Mouse (Mus musculus): ENCODE results near the gene Mip. TPM values are rescaled to one million over a fixed set of nuclear protein-coding genes. Genes with fewer than 3 reads are reported as not detected.

Gene Mip
- polyA plus RNA-seq, 2 experiments, result 0.17 to 0.88 TPM

- H3K4me1 ChIP-seq (ENCODE audit: control insufficient read depth, insufficient read depth, low read length), result no peaks in the 10 kb centered on the region
- ATAC-seq (ENCODE audit: low FRiP score, low read depth) (no peak), DNase-seq (ENCODE audit: low spot score) (no peak)
- WGBS, result 68% methylated on average over 6 of the region's 6 CpGs
- no peak overlapping the region for H3K4me2 ChIP-seq (replicated peaks; ENCODE audit: low read depth, low read length, severe bottlenecking)
- H3K27me3 ChIP-seq (ENCODE audit: control insufficient read depth, insufficient read depth, low read length), result no peaks in the 10 kb centered on the region
- no peak overlapping the region for H3K4me3 ChIP-seq (replicated peaks; ENCODE audit: low read length)
- no peak overlapping the region for H3K9ac ChIP-seq (ENCODE audit: low read depth, low read length, severe bottlenecking)
- no peaks in the 10 kb centered on the region for H3K9me3 ChIP-seq (ENCODE audit: control insufficient read depth, low read length)
- TF ChIP-seq POLR2A (IDR thresholded peaks at IDR 0.05; ENCODE audit: borderline replicate concordance, extremely low read depth, insufficient read depth, insufficient read length), result no peak
- peaks cover 51% of the 10 kb centered on the region for H3K36me3 ChIP-seq (ENCODE audit: control insufficient read depth, insufficient read depth, low read length)
- no peak overlapping the region for H3K27ac ChIP-seq (replicated peaks; ENCODE audit: low read depth, low read length)
Measured at GRCm38 (mm10) chr10:128278158-128278557, 52.5 kb downstream of the Mip start.

GRCm38 (mm10) chr10:128280943-128281342 lies 55.3 kb downstream of the Mip start:
- no peaks in the 10 kb centered on the region for H3K4me1 ChIP-seq (ENCODE audit: control insufficient read depth, insufficient read depth, low read length)
- no peaks in the 10 kb centered on the region for H3K27me3 ChIP-seq (ENCODE audit: control insufficient read depth, insufficient read depth, low read length)
- no peaks in the 10 kb centered on the region for H3K9me3 ChIP-seq (ENCODE audit: control insufficient read depth, low read length)
- H3K9ac ChIP-seq (ENCODE audit: low read depth, low read length, severe bottlenecking), result no peak overlapping the region
- WGBS, result 79% methylated on average over 6 of the region's 6 CpGs
- H3K4me2 ChIP-seq (replicated peaks; ENCODE audit: low read depth, low read length, severe bottlenecking), result no peak overlapping the region
- H3K4me3 ChIP-seq (replicated peaks; ENCODE audit: low read length), result no peak overlapping the region
- no peak for TF ChIP-seq POLR2A (IDR thresholded peaks at IDR 0.05; ENCODE audit: borderline replicate concordance, extremely low read depth, insufficient read depth, insufficient read length)
- ATAC-seq (ENCODE audit: low FRiP score, low read depth) (no peak), DNase-seq (ENCODE audit: low spot score) (no peak)
- H3K36me3 ChIP-seq (ENCODE audit: control insufficient read depth, insufficient read depth, low read length), result peaks cover 70% of the 10 kb centered on the region
- no peak overlapping the region for H3K27ac ChIP-seq (replicated peaks; ENCODE audit: low read depth, low read length)

Other genes starting within 250 kb of the Mip start
- gene Hsd17b6, start 218.2 kb upstream of the Mip start, polyA plus RNA-seq (2012; rRNA removed), result not detected in 2 replicates
- gene Hsd17b6, start 218.2 kb upstream of the Mip start, polyA plus RNA-seq (2014; fragmentation: Nextera tagmentation; extraction: Ambion mirVana), result not detected in 2 replicates
- gene Prim1, start 210.7 kb upstream of the Mip start, polyA plus RNA-seq (2012; rRNA removed), result 47.6 and 59.5 TPM in 2 replicates
- 73.9 and 76.5 TPM in 2 replicates for gene Prim1, start 210.7 kb upstream of the Mip start, polyA plus RNA-seq (2014; fragmentation: Nextera tagmentation; extraction: Ambion mirVana)
- 362 and 554 TPM in 2 replicates for gene Naca, start 190.3 kb upstream of the Mip start, polyA plus RNA-seq (2012; rRNA removed)
- 844 and 893 TPM in 2 replicates for gene Naca, start 190.3 kb upstream of the Mip start, polyA plus RNA-seq (2014; fragmentation: Nextera tagmentation; extraction: Ambion mirVana)
- 78.0 and 93.0 TPM in 2 replicates for gene Ptges3, start 166.9 kb upstream of the Mip start, polyA plus RNA-seq (2012; rRNA removed)
- 450 and 461 TPM in 2 replicates for gene Ptges3, start 166.9 kb upstream of the Mip start, polyA plus RNA-seq (2014; fragmentation: Nextera tagmentation; extraction: Ambion mirVana)
- 1,269 and 2,071 TPM in 2 replicates for gene Atp5b, start 142.6 kb upstream of the Mip start, polyA plus RNA-seq (2012; rRNA removed)
- 1,908 and 2,011 TPM in 2 replicates for gene Atp5b, start 142.6 kb upstream of the Mip start, polyA plus RNA-seq (2014; fragmentation: Nextera tagmentation; extraction: Ambion mirVana)
- 28.3 and 31.1 TPM in 2 replicates for gene Baz2a, start 134.3 kb upstream of the Mip start, polyA plus RNA-seq (2012; rRNA removed)
- 17.5 and 18.2 TPM in 2 replicates for gene Baz2a, start 134.3 kb upstream of the Mip start, polyA plus RNA-seq (2014; fragmentation: Nextera tagmentation; extraction: Ambion mirVana)
- gene Rbms2, start 45.5 kb upstream of the Mip start, polyA plus RNA-seq (2012; rRNA removed), result 113 and 117 TPM in 2 replicates
- gene Rbms2, start 45.5 kb upstream of the Mip start, polyA plus RNA-seq (2014; fragmentation: Nextera tagmentation; extraction: Ambion mirVana), result 33.8 and 35.9 TPM in 2 replicates
- 4.8 and 5.8 TPM in 2 replicates for gene Gls2, start 31.4 kb upstream of the Mip start, polyA plus RNA-seq (2012; rRNA removed)
- gene Gls2, start 31.4 kb upstream of the Mip start, polyA plus RNA-seq (2014; fragmentation: Nextera tagmentation; extraction: Ambion mirVana), result 2.0 and 2.5 TPM in 2 replicates
- 22.3 and 27.4 TPM in 2 replicates for gene Spryd4, start 14.0 kb upstream of the Mip start, polyA plus RNA-seq (2012; rRNA removed)
- gene Spryd4, start 14.0 kb upstream of the Mip start, polyA plus RNA-seq (2014; fragmentation: Nextera tagmentation; extraction: Ambion mirVana), result 36.9 and 38.7 TPM in 2 replicates
- 31.7 and 32.4 TPM in 2 replicates for gene Timeless, start 6.2 kb downstream of the Mip start, polyA plus RNA-seq (2012; rRNA removed)
- 48.6 and 54.7 TPM in 2 replicates for gene Timeless, start 6.2 kb downstream of the Mip start, polyA plus RNA-seq (2014; fragmentation: Nextera tagmentation; extraction: Ambion mirVana)
- 0.58 and 0.72 TPM in 2 replicates for gene Apon, start 28.3 kb downstream of the Mip start, polyA plus RNA-seq (2012; rRNA removed)
- gene Apon, start 28.3 kb downstream of the Mip start, polyA plus RNA-seq (2014; fragmentation: Nextera tagmentation; extraction: Ambion mirVana), result 0.30 and 0.57 TPM in 2 replicates
- 0.20 and 0.32 TPM in 2 replicates for gene Apof, start 42.8 kb downstream of the Mip start, polyA plus RNA-seq (2012; rRNA removed)
- not detected in 2 replicates for gene Apof, start 42.8 kb downstream of the Mip start, polyA plus RNA-seq (2014; fragmentation: Nextera tagmentation; extraction: Ambion mirVana)
- gene Stat2, start 44.7 kb downstream of the Mip start, polyA plus RNA-seq (2012; rRNA removed), result 20.5 and 22.1 TPM in 2 replicates
- 12.9 and 13.2 TPM in 2 replicates for gene Stat2, start 44.7 kb downstream of the Mip start, polyA plus RNA-seq (2014; fragmentation: Nextera tagmentation; extraction: Ambion mirVana)
- gene Il23a, start 72.9 kb downstream of the Mip start, polyA plus RNA-seq (2012; rRNA removed), result 0.18 and 0.31 TPM in 2 replicates
- gene Il23a, start 72.9 kb downstream of the Mip start, polyA plus RNA-seq (2014; fragmentation: Nextera tagmentation; extraction: Ambion mirVana), result 0.28 TPM in 1 of 2 replicates, not detected in the other
- gene Pan2, start 77.5 kb downstream of the Mip start, polyA plus RNA-seq (2012; rRNA removed), result 49.7 and 58.0 TPM in 2 replicates
- gene Pan2, start 77.5 kb downstream of the Mip start, polyA plus RNA-seq (2014; fragmentation: Nextera tagmentation; extraction: Ambion mirVana), result 26.6 and 31.1 TPM in 2 replicates
- 129 and 169 TPM in 2 replicates for gene Cnpy2, start 96.6 kb downstream of the Mip start, polyA plus RNA-seq (2012; rRNA removed)
- 378 and 387 TPM in 2 replicates for gene Cnpy2, start 96.6 kb downstream of the Mip start, polyA plus RNA-seq (2014; fragmentation: Nextera tagmentation; extraction: Ambion mirVana)
- 131 and 149 TPM in 2 replicates for gene Cs, start 111.9 kb downstream of the Mip start, polyA plus RNA-seq (2012; rRNA removed)
- 173 and 174 TPM in 2 replicates for gene Cs, start 111.9 kb downstream of the Mip start, polyA plus RNA-seq (2014; fragmentation: Nextera tagmentation; extraction: Ambion mirVana)
- 38.9 and 43.5 TPM in 2 replicates for gene Coq10a, start 143.2 kb downstream of the Mip start, polyA plus RNA-seq (2012; rRNA removed)
- gene Coq10a, start 143.2 kb downstream of the Mip start, polyA plus RNA-seq (2014; fragmentation: Nextera tagmentation; extraction: Ambion mirVana), result 19.4 and 21.5 TPM in 2 replicates
- 50.7 and 59.8 TPM in 2 replicates for gene Ankrd52, start 151.3 kb downstream of the Mip start, polyA plus RNA-seq (2012; rRNA removed)
- gene Ankrd52, start 151.3 kb downstream of the Mip start, polyA plus RNA-seq (2014; fragmentation: Nextera tagmentation; extraction: Ambion mirVana), result 11.3 and 11.9 TPM in 2 replicates
- gene Slc39a5, start 175.4 kb downstream of the Mip start, polyA plus RNA-seq (2012; rRNA removed), result 0.39 and 0.55 TPM in 2 replicates
- 0.14 TPM in 1 of 2 replicates, not detected in the other for gene Slc39a5, start 175.4 kb downstream of the Mip start, polyA plus RNA-seq (2014; fragmentation: Nextera tagmentation; extraction: Ambion mirVana)
- gene Nabp2, start 185.7 kb downstream of the Mip start, polyA plus RNA-seq (2012; rRNA removed), result 38.9 and 42.3 TPM in 2 replicates
- 68.6 and 71.9 TPM in 2 replicates for gene Nabp2, start 185.7 kb downstream of the Mip start, polyA plus RNA-seq (2014; fragmentation: Nextera tagmentation; extraction: Ambion mirVana)
- gene Rnf41, start 185.8 kb downstream of the Mip start, polyA plus RNA-seq (2012; rRNA removed), result 37.0 and 38.1 TPM in 2 replicates
- gene Rnf41, start 185.8 kb downstream of the Mip start, polyA plus RNA-seq (2014; fragmentation: Nextera tagmentation; extraction: Ambion mirVana), result 35.7 and 36.1 TPM in 2 replicates
- gene Smarcc2, start 233.4 kb downstream of the Mip start, polyA plus RNA-seq (2012; rRNA removed), result 216 and 219 TPM in 2 replicates
- gene Smarcc2, start 233.4 kb downstream of the Mip start, polyA plus RNA-seq (2014; fragmentation: Nextera tagmentation; extraction: Ambion mirVana), result 98.0 and 110 TPM in 2 replicates